Mouse (Mus musculus) c-Kit-negative CD71-positive TER-119-positive erythroid progenitor cells, embryonic 14.5 days (primary cell): ENCODE data around the gene Lrmda.

ENCODE experiments used
- DNase-seq: peaks from one replicate; pipeline ENCODE4 v3.0.0-alpha.2; 2013; ENCODE audit warnings: low read depth, low spot score

Gene Lrmda

GRCm38 (mm10) chr14:22240315-22240714 lies 220.8 kb downstream of the Lrmda start:
- no peak for DNase-seq

GRCm38 (mm10) chr14:22255458-22255857 lies 235.9 kb downstream of the Lrmda start:
- no peak for DNase-seq

GRCm38 (mm10) chr14:22256274-22256673 lies 236.8 kb downstream of the Lrmda start:
- DNase-seq, result no peak

GRCm38 (mm10) chr14:22259376-22260032 lies 240.0 kb downstream of the Lrmda start:
- DNase-seq, result no peak

- DNase-seq, result no peak
Observed at GRCm38 (mm10) chr14:22260033-22260419, 240.5 kb downstream of the Lrmda start.

GRCm38 (mm10) chr14:22265229-22265905 lies 245.9 kb downstream of the Lrmda start:
- no peak for DNase-seq

- no peak for DNase-seq
Observed at GRCm38 (mm10) chr14:22269812-22270211, 250.3 kb downstream of the Lrmda start.

GRCm38 (mm10) chr14:22278053-22278452 lies 258.5 kb downstream of the Lrmda start:
- no peak for DNase-seq

GRCm38 (mm10) chr14:22279591-22279990 lies 260.1 kb downstream of the Lrmda start:
- DNase-seq, result no peak

GRCm38 (mm10) chr14:22281630-22282029 lies 262.1 kb downstream of the Lrmda start:
- DNase-seq, result no peak

GRCm38 (mm10) chr14:22282847-22283246 lies 263.3 kb downstream of the Lrmda start:
- no peak for DNase-seq

GRCm38 (mm10) chr14:22283722-22284121 lies 264.2 kb downstream of the Lrmda start:
- no peak for DNase-seq

GRCm38 (mm10) chr14:22284823-22285517 lies 265.5 kb downstream of the Lrmda start:
- no peak for DNase-seq

GRCm38 (mm10) chr14:22285826-22286225 lies 266.3 kb downstream of the Lrmda start:
- no peak for DNase-seq

GRCm38 (mm10) chr14:22288179-22288578 lies 268.7 kb downstream of the Lrmda start:
- no peak for DNase-seq

- DNase-seq, result no peak
Observed at GRCm38 (mm10) chr14:22289380-22289922, 269.9 kb downstream of the Lrmda start.

- no peak for DNase-seq
Observed at GRCm38 (mm10) chr14:22294371-22294770, 274.9 kb downstream of the Lrmda start.

GRCm38 (mm10) chr14:22296655-22297239 lies 277.2 kb downstream of the Lrmda start:
- DNase-seq, result no peak

- DNase-seq, result no peak
Observed at GRCm38 (mm10) chr14:22306759-22307158, 287.2 kb downstream of the Lrmda start.

- DNase-seq, result no peak
Observed at GRCm38 (mm10) chr14:22308059-22308458, 288.5 kb downstream of the Lrmda start.

GRCm38 (mm10) chr14:22323058-22323457 lies 303.5 kb downstream of the Lrmda start:
- no peak for DNase-seq
